Mouse (Mus musculus) heart, postnatal 0 days (tissue): Measurements from ENCODE around the gene Mecom. TPM values are rescaled to one million over a fixed set of nuclear protein-coding genes. Genes with fewer than 3 reads are reported as not detected.

Experiments used
- ATAC-seq: fragments of 200-750 bp; cut with Nextera tagmentation; 2 replicates; pipeline ENCODE4 v1.8.0; 2017; ENCODE audit warnings: low read depth, moderate number of reproducible peaks, moderate library complexity; ENCODE audit not compliant: insufficient read depth
- DNase-seq: peaks from one replicate; pipeline ENCODE4 v3.0.0-alpha.2; 2016; ENCODE audit warnings: low spot score
- H3K27ac ChIP-seq: fragments of 300-500 bp; sonication (generic); 2 replicates; pipeline ENCODE4 v1.5.1; 2014; ENCODE audit warnings: low read depth, mild to moderate bottlenecking
- H3K27me3 ChIP-seq: fragments of 300-500 bp; sonication (generic); 2 replicates; pipeline ENCODE4 v1.6.1; 2014; ENCODE audit warnings: low read length, mixed read lengths; ENCODE audit not compliant: control insufficient read depth, insufficient read depth
- H3K36me3 ChIP-seq: fragments of 300-500 bp; sonication (generic); replicated peaks from 2 replicates; pipeline ENCODE4 v1.6.1; 2014; ENCODE audit warnings: low read length, mixed read lengths; ENCODE audit not compliant: control insufficient read depth, insufficient read depth
- H3K4me1 ChIP-seq: fragments of 300-500 bp; sonication (generic); 2 replicates; pipeline ENCODE4 v1.6.1; 2014; ENCODE audit warnings: antibody characterized with exemption; ENCODE audit not compliant: control insufficient read depth, insufficient read depth
- H3K4me2 ChIP-seq: fragments of 300-500 bp; sonication (generic); 2 replicates; pipeline ENCODE4 v1.6.1; 2014; ENCODE audit warnings: low read depth, mild to moderate bottlenecking, low read length, moderate library complexity
- H3K4me3 ChIP-seq: fragments of 300-500 bp; sonication (generic); 2 replicates; pipeline ENCODE4 v1.5.1; 2014; ENCODE audit warnings: low read depth, low read length
- H3K9ac ChIP-seq: fragments of 300-500 bp; sonication (generic); replicated peaks from 2 replicates; pipeline ENCODE4 v1.6.1; 2014; ENCODE audit warnings: low read depth, low read length, mixed read lengths
- H3K9me3 ChIP-seq: fragments of 300-500 bp; sonication (generic); replicated peaks from 2 replicates; pipeline ENCODE4 v1.6.1; 2016; ENCODE audit warnings: low read length; ENCODE audit not compliant: control insufficient read depth
- CTCF ChIP-seq: IDR thresholded peaks from 2 replicates; pipeline ENCODE4 v1.5.1; 2016; ENCODE audit warnings: antibody characterized with exemption, control low read depth, low read depth
- EP300 ChIP-seq: IDR thresholded peaks from 2 replicates; pipeline ENCODE4 v1.6.1; 2016; ENCODE audit warnings: antibody characterized with exemption, low read depth
- WGBS: fragments of 180-500 bp; shearing (Covaris S2); extraction: QIAGEN DNeasy Blood & Tissue Kit; methylation state at CpG from one replicate; pipeline ENCODE4 v1.1.7; 2014; 5-methylcytosine and 5-hydroxymethylcytosine counted together
- polyA plus RNA-seq: library from polyadenylated mRNA; unstranded; fragments of >200 nt; fragmentation: Nextera tagmentation; extraction: Ambion mirVana; gene quantifications from 2 replicates; pipeline ENCODE4 v1.2.1, GENCODE M21; 2015
- total RNA-seq: library from RNA; depleted of rRNA; stranded (reverse); fragments of >200 nt; gene quantifications from 2 replicates; pipeline ENCODE4 v1.2.3, GENCODE M21; 2014; ENCODE audit warnings: low replicate concordance

Mecom gene
- total and polyA plus RNA-seq, 2 experiments from 2014 or later = 8.5 to 18.9 TPM

- Histone ChIP-seq H3K4me1 (no peaks in the 10 kb centered on the region), H3K36me3 (no peaks in the 10 kb centered on the region), H3K9ac (no peak overlapping the region), H3K4me2 (no peak overlapping the region), H3K27ac (no peak overlapping the region), H3K9me3 (no peaks in the 10 kb centered on the region), H3K4me3 (no peak overlapping the region), H3K27me3 (no peaks in the 10 kb centered on the region)
- TF ChIP-seq CTCF (peak; percentile 47), EP300 (no peak)
- WGBS = 69% methylated on average over 1 of the region's 1 CpGs
- no peak for DNase-seq
- 0 out of 2 replicates have a peak, but pooled peaks have one; percentile 24 for ATAC-seq
Observed at GRCm38 (mm10) chr3:30448624-30449023, 99.2 kb downstream of the Mecom start.

DNA sequence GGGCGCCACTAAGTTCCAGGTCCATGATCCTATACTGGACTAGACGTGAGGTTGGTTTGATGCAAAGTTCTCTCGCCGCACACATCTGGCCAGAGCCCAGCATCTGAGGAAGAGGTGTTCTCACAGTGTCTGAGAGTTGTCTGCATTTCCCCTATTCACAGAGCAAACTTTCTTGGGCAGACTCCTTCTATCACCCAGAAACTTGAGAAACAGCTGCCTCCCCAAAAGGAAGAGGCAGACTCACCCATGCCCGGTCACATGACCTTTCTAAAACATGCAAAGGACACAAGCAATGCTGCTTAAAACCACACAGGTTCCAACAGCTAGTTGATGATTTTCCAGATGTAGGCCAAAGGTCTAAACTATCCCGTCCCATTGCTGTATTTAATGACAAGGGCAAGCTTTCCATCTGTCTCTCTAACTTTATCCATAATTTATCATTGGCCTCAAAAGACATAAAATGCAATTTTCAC, 101.8 kb downstream of the Mecom start:
- WGBS = 86% methylated on average over 6 of the region's 6 CpGs
- Histone ChIP-seq H3K4me1 (no peaks in the 10 kb centered on the region), H3K27me3 (no peaks in the 10 kb centered on the region), H3K9me3 (no peaks in the 10 kb centered on the region), H3K36me3 (no peaks in the 10 kb centered on the region), H3K4me2 (no peak overlapping the region), H3K4me3 (no peak overlapping the region), H3K9ac (no peak overlapping the region), H3K27ac (no peak overlapping the region)
- DNase-seq = no peak
- TF ChIP-seq CTCF (no peak), EP300 (no peak)
- no peak for ATAC-seq

DNA sequence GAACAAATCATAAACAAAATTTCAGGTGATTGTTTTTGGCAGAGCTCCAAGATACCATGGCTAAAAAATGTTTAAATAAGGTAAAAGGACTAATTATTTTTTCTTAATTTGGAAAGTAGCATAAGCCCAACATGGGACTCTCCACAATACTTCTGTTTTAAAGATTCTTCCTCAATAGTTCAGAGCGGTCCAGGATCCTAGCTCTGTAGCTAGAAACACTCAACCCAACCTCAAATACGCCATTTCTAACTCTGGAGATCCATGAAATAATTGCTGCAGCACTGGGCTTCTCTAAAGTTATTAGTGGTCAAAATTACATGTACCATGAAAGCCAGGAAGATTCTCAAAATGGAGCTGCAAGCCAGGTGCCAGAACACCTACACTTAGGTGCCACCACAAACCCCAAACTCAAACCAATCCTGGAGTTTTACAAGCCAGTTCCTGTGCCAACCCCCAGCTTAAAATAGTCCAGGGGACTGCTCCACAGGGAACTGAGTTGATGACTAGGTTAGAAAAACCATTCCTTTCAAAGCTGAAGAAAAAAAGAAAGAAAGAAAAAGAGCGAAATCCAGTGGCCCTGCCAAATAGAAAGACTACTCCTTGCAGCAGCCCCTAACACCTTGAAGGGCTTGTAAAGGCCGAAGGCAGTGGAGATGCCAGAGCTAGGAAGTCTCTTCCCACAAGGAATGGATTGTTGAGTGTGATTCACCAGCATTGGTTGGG, 102.4 kb downstream of the Mecom start:
- no peak overlapping the region for H3K27ac ChIP-seq
- no peaks in the 10 kb centered on the region for H3K4me1 ChIP-seq
- no peak overlapping the region for H3K4me2 ChIP-seq
- H3K9ac ChIP-seq = no peak overlapping the region
- TF ChIP-seq EP300 (no peak), CTCF (no peak)
- no peaks in the 10 kb centered on the region for H3K36me3 ChIP-seq
- ATAC-seq (no peak), DNase-seq (no peak)
- no peak overlapping the region for H3K4me3 ChIP-seq
- no peaks in the 10 kb centered on the region for H3K9me3 ChIP-seq
- 80% methylated on average over 4 of the region's 4 CpGs for WGBS
- H3K27me3 ChIP-seq = no peaks in the 10 kb centered on the region

- H3K9ac ChIP-seq = no peak overlapping the region
- H3K9me3 ChIP-seq = no peaks in the 10 kb centered on the region
- no peaks in the 10 kb centered on the region for H3K27me3 ChIP-seq
Observed at GRCm38 (mm10) chr3:30441646-30442045, 106.2 kb downstream of the Mecom start.

GRCm38 (mm10) chr3:30438007-30438406, 109.8 kb downstream of the Mecom start:
- Histone ChIP-seq H3K36me3 (no peaks in the 10 kb centered on the region), H3K4me2 (no peak overlapping the region), H3K9me3 (no peaks in the 10 kb centered on the region), H3K9ac (no peak overlapping the region), H3K27me3 (no peaks in the 10 kb centered on the region), H3K4me1 (no peaks in the 10 kb centered on the region), H3K27ac (no peak overlapping the region), H3K4me3 (no peak overlapping the region)
- ATAC-seq (no peak), DNase-seq (no peak)
- TF ChIP-seq CTCF = no peak
- no peak for TF ChIP-seq EP300
- 43% methylated on average over 7 of the region's 7 CpGs for WGBS

More at GRCm38 (mm10) chr3:30441646-30442045, 106.2 kb downstream of the Mecom start:
- no peak for TF ChIP-seq CTCF
- no peak for TF ChIP-seq EP300
- DNase-seq (no peak), ATAC-seq (no peak)
- Histone ChIP-seq H3K36me3 (no peaks in the 10 kb centered on the region), H3K4me1 (no peaks in the 10 kb centered on the region), H3K4me3 (no peak overlapping the region), H3K4me2 (no peak overlapping the region), H3K27ac (no peak overlapping the region)

DNA sequence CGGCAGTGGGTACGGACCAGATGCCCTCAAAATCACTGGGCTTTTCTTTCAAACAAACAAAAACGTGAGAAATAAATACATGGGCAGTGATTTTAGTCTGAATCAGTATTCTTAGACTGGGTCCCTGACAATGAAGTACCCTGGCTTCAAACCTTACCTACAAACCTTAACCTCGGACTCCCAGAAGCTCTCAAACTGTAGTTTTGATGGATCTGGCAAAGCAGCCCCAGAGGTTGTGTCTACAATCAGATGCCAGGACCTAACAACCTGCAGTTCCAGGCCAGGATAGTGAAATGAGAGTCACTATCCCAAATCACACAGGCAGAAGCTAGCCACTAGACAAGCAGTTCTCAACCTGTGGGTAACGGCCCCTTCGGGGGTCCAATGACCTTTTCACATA, 111.2 kb downstream of the Mecom start:
- Histone ChIP-seq H3K36me3 (no peaks in the 10 kb centered on the region), H3K9me3 (no peaks in the 10 kb centered on the region), H3K9ac (no peak overlapping the region), H3K27me3 (no peaks in the 10 kb centered on the region), H3K4me2 (no peak overlapping the region), H3K4me1 (no peaks in the 10 kb centered on the region), H3K4me3 (no peak overlapping the region), H3K27ac (no peak overlapping the region)
- TF ChIP-seq CTCF (no peak), EP300 (no peak)
- ATAC-seq (no peak), DNase-seq (no peak)
- WGBS = 83% methylated on average over 6 of the region's 6 CpGs
